Mouse (Mus musculus) fibroblast of lung, adult 2 months (primary cell): ENCODE data around the gene Olfr1371.

Source experiments
- DNase-seq: peaks from one replicate; pipeline ENCODE4 v3.0.0-alpha.2; 2011; ENCODE audit warnings: low read depth

The Olfr1371 gene

GRCm38 (mm10) chr11:52213887-52214286, at the start of gene Olfr1371:
Gene Olfr1371 (minus strand): TSS chr11:52213987.
- DNase-seq = no peak

GRCm38 (mm10) chr11:52262338-52262737, 48.6 kb upstream of the Olfr1371 start:
- DNase-seq = no peak

GRCm38 (mm10) chr11:52261937-52262336, 48.1 kb upstream of the Olfr1371 start:
- DNase-seq = peak; percentile 76

GRCm38 (mm10) chr11:52260878-52261277, 47.1 kb upstream of the Olfr1371 start:
- DNase-seq = peak; percentile 94

GRCm38 (mm10) chr11:52258711-52259110, 44.9 kb upstream of the Olfr1371 start:
- DNase-seq = no peak

- DNase-seq = no peak
Measured at GRCm38 (mm10) chr11:52257376-52257775, 43.6 kb upstream of the Olfr1371 start.

GRCm38 (mm10) chr11:52255077-52255476, 41.3 kb upstream of the Olfr1371 start:
- DNase-seq = no peak

GRCm38 (mm10) chr11:52253674-52254375, 40.0 kb upstream of the Olfr1371 start:
- no peak for DNase-seq

- DNase-seq = peak; percentile 92
Measured at GRCm38 (mm10) chr11:52252692-52253091, 38.9 kb upstream of the Olfr1371 start.

GRCm38 (mm10) chr11:52251770-52252169, 38.0 kb upstream of the Olfr1371 start:
- no peak for DNase-seq

- no peak for DNase-seq
Measured at GRCm38 (mm10) chr11:52249452-52249851, 35.7 kb upstream of the Olfr1371 start.

- no peak for DNase-seq
Measured at GRCm38 (mm10) chr11:52240898-52241542, 27.2 kb upstream of the Olfr1371 start.

GRCm38 (mm10) chr11:52234509-52234908, 20.7 kb upstream of the Olfr1371 start:
- no peak for DNase-seq

- no peak for DNase-seq
Measured at GRCm38 (mm10) chr11:52233906-52234305, 20.1 kb upstream of the Olfr1371 start.

- no peak for DNase-seq
Measured at GRCm38 (mm10) chr11:52233043-52233653, 19.4 kb upstream of the Olfr1371 start.

- DNase-seq = peak; percentile 58
Measured at GRCm38 (mm10) chr11:52231606-52232541, 18.1 kb upstream of the Olfr1371 start, which contains the start of gene Skp1a. Gene Skp1a (plus strand): TSS chr11:52231995.

GRCm38 (mm10) chr11:52230694-52231093, 16.9 kb upstream of the Olfr1371 start:
- no peak for DNase-seq

- no peak for DNase-seq
Measured at GRCm38 (mm10) chr11:52228722-52229448, 15.1 kb upstream of the Olfr1371 start.

- no peak for DNase-seq
Measured at GRCm38 (mm10) chr11:52227466-52228226, 13.9 kb upstream of the Olfr1371 start.

GRCm38 (mm10) chr11:52227053-52227452, 13.3 kb upstream of the Olfr1371 start:
- no peak for DNase-seq
